Mouse (Mus musculus): ENCODE results near the gene Zswim5. TPM values are rescaled to one million over a fixed set of nuclear protein-coding genes. Genes with fewer than 3 reads are reported as not detected.

Gene Zswim5
- polyA plus RNA-seq, 1 experiment = 14.7 TPM

GRCm38 (mm10) chr4:116993672-116994621 is 116.8 kb downstream of the Zswim5 start, which contains the start of gene Urod:
Urod (minus strand) TSS chr4:116994413.
- peaks cover 21% of the 10 kb centered on the region for H3K36me3 ChIP-seq (ENCODE audit: control insufficient read depth, insufficient read depth, low read length)
- peak within 1 kb of the TSS; percentile 96 for H3K27ac ChIP-seq (ENCODE audit: insufficient read depth, low read depth, low read length)
- H3K4me1 ChIP-seq (ENCODE audit: control insufficient read depth, insufficient read depth, insufficient read length, low read length) = peaks cover 12% of the 10 kb centered on the region
- H3K27me3 ChIP-seq (ENCODE audit: control insufficient read depth, insufficient read depth, low read length) = no peaks in the 10 kb centered on the region
- H3K4me3 ChIP-seq (ENCODE audit: low read depth, low read length) = peak within 1 kb of the TSS; percentile 91
- no peak; the same call in 1 of the 2 replicates for TF ChIP-seq POLR2A (IDR thresholded peaks at IDR 0.05; ENCODE audit: low read depth, low read length)
- TF ChIP-seq CTCF (IDR thresholded peaks at IDR 0.05; ENCODE audit: extremely low read depth, insufficient read length, insufficient replicate concordance, low read depth, low read length) = no peak
- WGBS = 1% methylated on average over 38 of the region's 38 CpGs

- Histone ChIP-seq H3K36me3 (ENCODE audit: control insufficient read depth, insufficient read depth, low read length) (peaks cover 30% of the 10 kb centered on the region), H3K27me3 (ENCODE audit: control insufficient read depth, insufficient read depth, low read length) (no peaks in the 10 kb centered on the region), H3K27ac (ENCODE audit: insufficient read depth, low read depth, low read length) (peak within 1 kb of the TSS; percentile 96), H3K4me1 (ENCODE audit: control insufficient read depth, insufficient read depth, insufficient read length, low read length) (peaks cover 12% of the 10 kb centered on the region), H3K4me3 (ENCODE audit: low read depth, low read length) (peak within 1 kb of the TSS; percentile 91)
- no peak for TF ChIP-seq CTCF (IDR thresholded peaks at IDR 0.05; ENCODE audit: extremely low read depth, insufficient read length, insufficient replicate concordance, low read depth, low read length)
- TF ChIP-seq POLR2A (IDR thresholded peaks at IDR 0.05; ENCODE audit: low read depth, low read length) = peak; percentile 56; the same call in 1 of the 2 replicates
- WGBS = under 1% methylated on average over 58 of the region's 58 CpGs
Measured at GRCm38 (mm10) chr4:116995131-116995797, 118.1 kb downstream of the Zswim5 start, which contains the start of gene Hectd3. Hectd3 (plus strand) TSS chr4:116995317.

GRCm38 (mm10) chr4:116995798-116996135 is 118.6 kb downstream of the Zswim5 start:
- H3K4me1 ChIP-seq (ENCODE audit: control insufficient read depth, insufficient read depth, insufficient read length, low read length) = peaks cover 12% of the 10 kb centered on the region
- H3K4me3 ChIP-seq (ENCODE audit: low read depth, low read length) = peak overlapping the region; percentile 91
- no peaks in the 10 kb centered on the region for H3K27me3 ChIP-seq (ENCODE audit: control insufficient read depth, insufficient read depth, low read length)
- WGBS = 1% methylated on average over 16 of the region's 16 CpGs
- H3K36me3 ChIP-seq (ENCODE audit: control insufficient read depth, insufficient read depth, low read length) = peaks cover 33% of the 10 kb centered on the region
- TF ChIP-seq CTCF (IDR thresholded peaks at IDR 0.05; ENCODE audit: extremely low read depth, insufficient read length, insufficient replicate concordance, low read depth, low read length) (peak; percentile 68), POLR2A (IDR thresholded peaks at IDR 0.05; ENCODE audit: low read depth, low read length) (peak; percentile 22; the same call in 1 of the 2 replicates)
- peak overlapping the region; percentile 96 for H3K27ac ChIP-seq (ENCODE audit: insufficient read depth, low read depth, low read length)

- Histone ChIP-seq H3K4me3 (ENCODE audit: low read depth, low read length) (no peak overlapping the region), H3K4me1 (ENCODE audit: control insufficient read depth, insufficient read depth, insufficient read length, low read length) (peaks cover 7% of the 10 kb centered on the region; the same call in 1 of the 2 replicates), H3K36me3 (ENCODE audit: control insufficient read depth, insufficient read depth, low read length) (peaks cover 69% of the 10 kb centered on the region), H3K27ac (ENCODE audit: insufficient read depth, low read depth, low read length) (no peak overlapping the region), H3K27me3 (ENCODE audit: control insufficient read depth, insufficient read depth, low read length) (no peaks in the 10 kb centered on the region)
- TF ChIP-seq POLR2A (IDR thresholded peaks at IDR 0.05; ENCODE audit: low read depth, low read length) = no peak
- no peak for TF ChIP-seq CTCF (IDR thresholded peaks at IDR 0.05; ENCODE audit: extremely low read depth, insufficient read length, insufficient replicate concordance, low read depth, low read length)
- 96% methylated on average over 17 of the region's 17 CpGs for WGBS
Measured at GRCm38 (mm10) chr4:116999513-117000154, 122.5 kb downstream of the Zswim5 start.

- Histone ChIP-seq H3K27ac (ENCODE audit: insufficient read depth, low read depth, low read length) (no peak overlapping the region), H3K4me1 (ENCODE audit: control insufficient read depth, insufficient read depth, insufficient read length, low read length) (no peaks in the 10 kb centered on the region; the same call in 1 of the 2 replicates), H3K36me3 (ENCODE audit: control insufficient read depth, insufficient read depth, low read length) (peaks cover 68% of the 10 kb centered on the region), H3K27me3 (ENCODE audit: control insufficient read depth, insufficient read depth, low read length) (no peaks in the 10 kb centered on the region), H3K4me3 (ENCODE audit: low read depth, low read length) (no peak overlapping the region)
- TF ChIP-seq CTCF (IDR thresholded peaks at IDR 0.05; ENCODE audit: extremely low read depth, insufficient read length, insufficient replicate concordance, low read depth, low read length) (no peak), POLR2A (IDR thresholded peaks at IDR 0.05; ENCODE audit: low read depth, low read length) (no peak)
- WGBS = 95% methylated on average over 16 of the region's 16 CpGs
Measured at GRCm38 (mm10) chr4:117001957-117002356, 124.8 kb downstream of the Zswim5 start.

- H3K4me3 ChIP-seq (ENCODE audit: low read depth, low read length) = no peak overlapping the region
- H3K27ac ChIP-seq (ENCODE audit: insufficient read depth, low read depth, low read length) = no peak overlapping the region
- TF ChIP-seq POLR2A (IDR thresholded peaks at IDR 0.05; ENCODE audit: low read depth, low read length) (no peak), CTCF (IDR thresholded peaks at IDR 0.05; ENCODE audit: extremely low read depth, insufficient read length, insufficient replicate concordance, low read depth, low read length) (peak; percentile 70; the same call in 1 of the 2 replicates)
- H3K4me1 ChIP-seq (ENCODE audit: control insufficient read depth, insufficient read depth, insufficient read length, low read length) = no peaks in the 10 kb centered on the region
- H3K27me3 ChIP-seq (ENCODE audit: control insufficient read depth, insufficient read depth, low read length) = no peaks in the 10 kb centered on the region
- H3K36me3 ChIP-seq (ENCODE audit: control insufficient read depth, insufficient read depth, low read length) = peaks cover 63% of the 10 kb centered on the region
- 68% methylated on average over 38 of the region's 38 CpGs for WGBS
Measured at GRCm38 (mm10) chr4:117002543-117003521, 125.7 kb downstream of the Zswim5 start.
